Mouse (Mus musculus) neural tube, embryonic 11.5 days (tissue): ENCODE measurements around the gene Drosha. TPM values are rescaled to one million over a fixed set of nuclear protein-coding genes. Genes with fewer than 3 reads are reported as not detected.

Experiments
- ATAC-seq: fragments of 200-750 bp; cut with Nextera tagmentation; 2 replicates; pipeline ENCODE4 v1.8.0; 2017; ENCODE audit warnings: moderate number of reproducible peaks, mild to moderate bottlenecking, moderate TSS enrichment, moderate library complexity; ENCODE audit not compliant: insufficient read depth, low FRiP score, low TSS enrichment
- DNase-seq: peaks from one replicate; pipeline ENCODE4 v3.0.0-alpha.2; 2015; ENCODE audit warnings: low spot score
- H3K27ac ChIP-seq: fragments of 300-500 bp; sonication (generic); 2 replicates; pipeline ENCODE4 v1.5.1; 2014; ENCODE audit warnings: low read depth, mild to moderate bottlenecking, low read length
- H3K27me3 ChIP-seq: fragments of 300-500 bp; sonication (generic); 2 replicates; pipeline ENCODE4 v1.6.1; 2014; ENCODE audit warnings: mild to moderate bottlenecking, low read length, mixed read lengths; ENCODE audit not compliant: control insufficient read depth, insufficient read depth
- H3K36me3 ChIP-seq: fragments of 300-500 bp; sonication (generic); 2 replicates; pipeline ENCODE4 v1.6.1; 2014; ENCODE audit warnings: mild to moderate bottlenecking, low read length, moderate library complexity, mixed read lengths; ENCODE audit not compliant: control insufficient read depth, insufficient read depth
- H3K4me1 ChIP-seq: fragments of 300-500 bp; sonication (generic); 2 replicates; pipeline ENCODE4 v1.6.1; 2014; ENCODE audit warnings: low read length, mixed read lengths; ENCODE audit not compliant: control insufficient read depth, insufficient read depth
- H3K4me2 ChIP-seq: fragments of 300-500 bp; sonication (generic); 2 replicates; pipeline ENCODE4 v1.6.1; 2014; ENCODE audit warnings: low read depth, mild to moderate bottlenecking, moderate library complexity
- H3K4me3 ChIP-seq: fragments of 300-500 bp; sonication (generic); 2 replicates; pipeline ENCODE4 v1.5.1; 2014; ENCODE audit warnings: low read depth, low read length
- H3K9ac ChIP-seq: fragments of 300-500 bp; sonication (generic); 2 replicates; pipeline ENCODE4 v1.6.1; 2014; ENCODE audit warnings: mild to moderate bottlenecking, low read length
- H3K9me3 ChIP-seq: fragments of 300-500 bp; sonication (generic); 2 replicates; pipeline ENCODE4 v1.6.1; 2016; ENCODE audit warnings: low read length; ENCODE audit not compliant: control insufficient read depth
- WGBS: fragments of 180-500 bp; shearing (Covaris S2); extraction: QIAGEN DNeasy Blood & Tissue Kit; methylation state at CpG from one replicate; pipeline ENCODE4 v1.1.7; 2014; 5-methylcytosine and 5-hydroxymethylcytosine counted together
- microRNA-seq: library from miRNA; unstranded; fragments of <30 nt; microRNA quantifications from one replicate; pipeline ENCODE4, GENCODE M21; 2016
- polyA plus RNA-seq: library from polyadenylated mRNA; unstranded; fragments of >200 nt; fragmentation: Nextera tagmentation; extraction: Ambion mirVana; gene quantifications from 2 replicates; pipeline ENCODE4 v1.2.1, GENCODE M21; 2014

Drosha gene
- polyA plus RNA-seq, 1 experiment from 2014 or later, result 81.0 TPM

GRCm38 (mm10) chr15:12941651-12942180 lies 117.1 kb downstream of the Drosha start:
- Histone ChIP-seq H3K27ac (no peak overlapping the region), H3K36me3 (no peaks in the 10 kb centered on the region), H3K9ac (no peak overlapping the region), H3K9me3 (no peaks in the 10 kb centered on the region), H3K4me1 (no peaks in the 10 kb centered on the region), H3K4me3 (no peak overlapping the region), H3K27me3 (no peaks in the 10 kb centered on the region), H3K4me2 (no peak overlapping the region)
- 65% methylated on average over 14 of the region's 14 CpGs for WGBS
- ATAC-seq (no peak), DNase-seq (no peak)

DNA sequence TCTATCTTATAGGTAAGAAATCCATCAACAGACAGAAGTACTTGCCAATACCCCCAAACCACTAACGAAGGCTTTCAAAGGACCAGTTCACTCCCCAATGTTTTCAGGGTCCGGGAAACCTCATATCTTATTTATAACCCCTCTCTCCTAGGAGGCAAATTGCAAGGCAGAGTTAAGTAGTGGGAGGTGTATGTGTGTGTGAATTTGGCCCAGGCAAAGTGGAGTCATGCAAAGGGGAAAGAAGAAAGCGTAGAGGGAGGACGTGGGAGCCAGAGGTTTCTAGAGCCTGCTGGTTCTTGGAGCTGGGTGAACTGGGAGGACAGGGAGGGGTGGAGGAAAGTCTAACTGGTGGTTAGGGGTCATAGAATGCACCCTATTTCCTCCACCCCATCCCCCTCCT lies 117.8 kb downstream of the Drosha start:
- no peaks in the 10 kb centered on the region for H3K4me1 ChIP-seq
- no peak overlapping the region for H3K4me2 ChIP-seq
- ATAC-seq (no peak), DNase-seq (no peak)
- WGBS, result 82% methylated on average over 4 of the region's 4 CpGs
- no peaks in the 10 kb centered on the region for H3K9me3 ChIP-seq
- H3K9ac ChIP-seq, result no peak overlapping the region
- no peaks in the 10 kb centered on the region for H3K27me3 ChIP-seq
- H3K36me3 ChIP-seq, result no peaks in the 10 kb centered on the region
- no peak overlapping the region for H3K27ac ChIP-seq
- H3K4me3 ChIP-seq, result no peak overlapping the region

GRCm38 (mm10) chr15:12958051-12958450 lies 133.4 kb downstream of the Drosha start:
- no peak for DNase-seq
- Histone ChIP-seq H3K4me1 (no peaks in the 10 kb centered on the region), H3K36me3 (no peaks in the 10 kb centered on the region), H3K4me2 (no peak overlapping the region), H3K27me3 (no peaks in the 10 kb centered on the region), H3K9me3 (no peaks in the 10 kb centered on the region), H3K9ac (no peak overlapping the region), H3K27ac (no peak overlapping the region), H3K4me3 (no peak overlapping the region)
- 86% methylated on average over 5 of the region's 5 CpGs for WGBS
- ATAC-seq, result no peak

DNA sequence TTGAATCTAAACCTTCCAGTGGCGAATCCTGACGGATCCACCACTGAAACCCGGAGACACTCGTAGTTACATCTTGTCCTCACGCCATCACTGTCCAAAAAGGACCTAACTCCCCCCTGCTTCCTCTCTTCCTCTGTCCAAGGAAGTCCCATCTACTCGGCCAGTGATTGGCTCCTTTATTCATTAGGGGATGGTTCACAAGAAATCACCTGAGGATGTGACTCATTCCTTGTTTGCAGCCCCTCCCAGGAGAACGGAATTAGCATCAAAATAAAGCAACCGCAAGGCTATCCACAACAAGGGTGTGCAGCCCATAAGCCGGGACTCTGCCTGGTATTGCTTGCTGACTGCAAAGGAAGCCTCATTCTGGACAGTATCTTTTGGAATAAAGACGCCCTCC lies 137.6 kb downstream of the Drosha start:
- 81% methylated on average over 10 of the region's 10 CpGs for WGBS
- H3K27me3 ChIP-seq, result no peaks in the 10 kb centered on the region

GRCm38 (mm10) chr15:12965209-12965608 lies 140.6 kb downstream of the Drosha start:
- H3K4me2 ChIP-seq, result no peak overlapping the region
- H3K9ac ChIP-seq, result no peak overlapping the region
- H3K4me3 ChIP-seq, result no peak overlapping the region
- no peak overlapping the region for H3K27ac ChIP-seq
- 82% methylated on average over 5 of the region's 5 CpGs for WGBS
- ATAC-seq, result no peak
- H3K9me3 ChIP-seq, result no peaks in the 10 kb centered on the region
- H3K27me3 ChIP-seq, result no peaks in the 10 kb centered on the region
- DNase-seq, result no peak
- H3K36me3 ChIP-seq, result no peaks in the 10 kb centered on the region
- no peaks in the 10 kb centered on the region for H3K4me1 ChIP-seq

More for the DNA sequence above, 137.6 kb downstream of the Drosha start:
- Histone ChIP-seq H3K36me3 (no peaks in the 10 kb centered on the region), H3K4me2 (no peak overlapping the region), H3K4me1 (no peaks in the 10 kb centered on the region), H3K27ac (no peak overlapping the region), H3K9me3 (no peaks in the 10 kb centered on the region), H3K4me3 (no peak overlapping the region), H3K9ac (no peak overlapping the region)
- DNase-seq (no peak), ATAC-seq (no peak)

GRCm38 (mm10) chr15:12968815-12969214 lies 144.2 kb downstream of the Drosha start:
- no peak overlapping the region for H3K9ac ChIP-seq
- no peak overlapping the region for H3K4me2 ChIP-seq
- H3K27ac ChIP-seq, result no peak overlapping the region
- no peaks in the 10 kb centered on the region for H3K4me1 ChIP-seq
- 84% methylated on average over 8 of the region's 8 CpGs for WGBS
- H3K4me3 ChIP-seq, result no peak overlapping the region
- no peaks in the 10 kb centered on the region for H3K27me3 ChIP-seq
- DNase-seq, result no peak
- H3K9me3 ChIP-seq, result no peaks in the 10 kb centered on the region
- H3K36me3 ChIP-seq, result no peaks in the 10 kb centered on the region
- ATAC-seq, result no peak

DNA sequence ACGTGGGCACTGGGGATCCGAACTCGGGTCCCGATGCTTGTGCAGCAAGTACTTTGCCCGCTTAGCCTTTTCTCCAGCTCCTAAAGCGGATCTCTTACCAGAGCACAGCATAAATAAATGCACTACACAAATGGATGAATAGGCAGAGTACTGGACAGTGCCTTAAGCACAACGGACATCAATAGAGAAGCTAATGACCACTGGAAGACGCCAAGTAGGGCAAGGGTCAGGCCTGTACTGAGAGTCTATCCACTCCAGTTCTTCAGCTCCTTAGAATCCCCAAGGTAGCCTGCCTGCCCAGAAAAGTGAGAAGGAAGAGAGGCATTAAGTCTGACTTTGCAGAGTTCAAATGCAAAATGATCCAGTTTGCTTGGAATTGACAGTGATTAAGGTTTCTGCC lies 147.8 kb downstream of the Drosha start:
- Histone ChIP-seq H3K27me3 (no peaks in the 10 kb centered on the region), H3K4me2 (no peak overlapping the region), H3K4me3 (no peak overlapping the region), H3K4me1 (no peaks in the 10 kb centered on the region), H3K9me3 (no peaks in the 10 kb centered on the region), H3K9ac (no peak overlapping the region), H3K27ac (no peak overlapping the region), H3K36me3 (no peaks in the 10 kb centered on the region)
- ATAC-seq (no peak), DNase-seq (no peak)
- WGBS, result 85% methylated on average over 8 of the region's 8 CpGs

Small RNA genes within 50 kb of the gene (microRNA-seq; reads per million reads assigned to microRNA genes)
- not detected for gene Gm47288

Other genes with a start within 250 kb of the Drosha start
- 4.8 and 5.9 TPM in 2 replicates for gene Pdzd2, start 84.9 kb upstream of the Drosha start, polyA plus RNA-seq
- gene 6030458C11Rik, start 166 bp upstream of the Drosha start, polyA plus RNA-seq, result 23.5 and 26.4 TPM in 2 replicates